Mouse (Mus musculus) brain, embryonic 14.5 days (tissue): ENCODE data around the gene Dync1li1.

Experiments
- CTCF ChIP-seq: fragments of 200-500 bp; IDR thresholded peaks from 2 replicates; pipeline ENCODE4 v1.5.1; 2012; ENCODE audit warnings: inconsistent platforms, mild to moderate bottlenecking, moderate library complexity, borderline replicate concordance; ENCODE audit not compliant: insufficient read depth, insufficient read length; ENCODE audit errors: extremely low read depth
- POLR2A ChIP-seq: fragments of 200-500 bp; IDR thresholded peaks from 2 replicates; pipeline ENCODE4 v1.6.1; 2012; ENCODE audit warnings: mild to moderate bottlenecking, inconsistent platforms, borderline replicate concordance; ENCODE audit not compliant: poor library complexity, insufficient read depth, insufficient read length, severe bottlenecking; ENCODE audit errors: extremely low read depth

DNA sequence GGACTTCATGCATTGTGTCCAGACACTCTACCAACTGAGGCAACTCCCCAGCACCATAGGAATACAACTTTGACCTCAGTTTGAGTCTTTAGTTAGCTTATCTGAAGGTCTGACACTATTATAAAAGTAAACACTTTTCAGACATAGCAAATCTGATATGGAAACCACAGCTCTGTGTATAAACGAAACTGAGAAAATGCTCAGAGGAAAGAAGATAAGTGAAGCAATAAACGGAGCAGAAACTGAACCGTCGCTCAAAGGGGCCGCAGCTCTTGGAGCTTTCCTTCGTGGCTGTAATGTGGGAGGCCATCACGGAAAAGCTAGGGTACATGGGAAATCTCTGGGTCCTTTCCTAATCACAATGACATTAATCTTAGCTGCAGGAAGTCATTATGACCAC, 2.3 kb upstream of the Dync1li1 start:
- TF ChIP-seq CTCF (no peak), POLR2A (no peak)
